Mouse (Mus musculus): ENCODE data around the gene Rps16. TPM values are rescaled to one million over a fixed set of nuclear protein-coding genes. Genes with fewer than 3 reads are reported as not detected.

Gene Rps16
- polyA plus RNA-seq, 1 experiment from 2014 or later, result 955 TPM

GRCm38 (mm10) chr7:28373131-28373581, 22.7 kb downstream of the Rps16 start:
- H3K36me3 ChIP-seq (ENCODE audit: control insufficient read depth, insufficient read depth, low read length), result peaks cover 6% of the 10 kb centered on the region; the same call in 1 of the 2 replicates
- ATAC-seq (ENCODE audit: low FRiP score, low TSS enrichment) (peak; percentile 2), DNase-seq (ENCODE audit: low spot score) (peak; percentile 82)
- peak overlapping the region; percentile 82 for H3K4me3 ChIP-seq (ENCODE audit: low read depth, low read length)
- peak overlapping the region; percentile 32; the same call in 1 of the 2 replicates for H3K4me2 ChIP-seq (replicated peaks; ENCODE audit: low read depth)
- WGBS, result 1% methylated on average over 9 of the region's 9 CpGs
- TF ChIP-seq CTCF (IDR thresholded peaks at IDR 0.05; ENCODE audit: low read depth) (peak; percentile 88), EP300 (optimal IDR thresholded peaks at IDR 0.05) (peak; percentile 92)
- H3K27ac ChIP-seq (replicated peaks), result peak overlapping the region; percentile 78
- no peaks in the 10 kb centered on the region for H3K27me3 ChIP-seq (ENCODE audit: control insufficient read depth, insufficient read depth, low read length)
- H3K9ac ChIP-seq (ENCODE audit: low read length), result no peak overlapping the region
- no peaks in the 10 kb centered on the region for H3K9me3 ChIP-seq (ENCODE audit: control insufficient read depth, low read length)
- H3K4me1 ChIP-seq (replicated peaks; ENCODE audit: control insufficient read depth, insufficient read depth), result no peaks in the 10 kb centered on the region

GRCm38 (mm10) chr7:28373891-28374495, 23.5 kb downstream of the Rps16 start:
- no peak for DNase-seq (ENCODE audit: low spot score)
- no peak overlapping the region for H3K4me2 ChIP-seq (replicated peaks; ENCODE audit: low read depth)
- H3K4me1 ChIP-seq (replicated peaks; ENCODE audit: control insufficient read depth, insufficient read depth), result no peaks in the 10 kb centered on the region
- 76% methylated on average over 7 of the region's 7 CpGs for WGBS
- no peaks in the 10 kb centered on the region for H3K27me3 ChIP-seq (ENCODE audit: control insufficient read depth, insufficient read depth, low read length)
- no peak overlapping the region for H3K4me3 ChIP-seq (ENCODE audit: low read depth, low read length)
- H3K9me3 ChIP-seq (ENCODE audit: control insufficient read depth, low read length), result no peaks in the 10 kb centered on the region
- ATAC-seq (ENCODE audit: low FRiP score, low TSS enrichment), result no peak
- no peak for TF ChIP-seq EP300 (optimal IDR thresholded peaks at IDR 0.05)
- no peak for TF ChIP-seq CTCF (IDR thresholded peaks at IDR 0.05; ENCODE audit: low read depth)
- H3K36me3 ChIP-seq (ENCODE audit: control insufficient read depth, insufficient read depth, low read length), result peaks cover 7% of the 10 kb centered on the region; the same call in 1 of the 2 replicates
- no peak overlapping the region for H3K9ac ChIP-seq (ENCODE audit: low read length)
- peak overlapping the region; percentile 100 for H3K27ac ChIP-seq (replicated peaks)

GRCm38 (mm10) chr7:28374647-28375046, 24.2 kb downstream of the Rps16 start:
- H3K27ac ChIP-seq (replicated peaks), result peak overlapping the region; percentile 100
- TF ChIP-seq EP300 (optimal IDR thresholded peaks at IDR 0.05), result no peak
- TF ChIP-seq CTCF (IDR thresholded peaks at IDR 0.05; ENCODE audit: low read depth), result no peak
- peaks cover 7% of the 10 kb centered on the region; the same call in 1 of the 2 replicates for H3K36me3 ChIP-seq (ENCODE audit: control insufficient read depth, insufficient read depth, low read length)
- no peak for DNase-seq (ENCODE audit: low spot score)
- H3K4me1 ChIP-seq (replicated peaks; ENCODE audit: control insufficient read depth, insufficient read depth), result 0 out of 2 replicates have a peak, but pooled peaks cover 3% of the 10 kb centered on the region
- no peak overlapping the region for H3K4me3 ChIP-seq (ENCODE audit: low read depth, low read length)
- no peaks in the 10 kb centered on the region for H3K9me3 ChIP-seq (ENCODE audit: control insufficient read depth, low read length)
- WGBS, result 63% methylated on average over 10 of the region's 10 CpGs
- H3K27me3 ChIP-seq (ENCODE audit: control insufficient read depth, insufficient read depth, low read length), result no peaks in the 10 kb centered on the region
- H3K9ac ChIP-seq (ENCODE audit: low read length), result peak overlapping the region; percentile 71; the same call in 1 of the 2 replicates
- no peak for ATAC-seq (ENCODE audit: low FRiP score, low TSS enrichment)
- H3K4me2 ChIP-seq (replicated peaks; ENCODE audit: low read depth), result peak overlapping the region; percentile 95; the same call in 1 of the 2 replicates

- Histone ChIP-seq H3K4me2 (replicated peaks; ENCODE audit: low read depth) (peak overlapping the region; percentile 95), H3K36me3 (ENCODE audit: control insufficient read depth, insufficient read depth, low read length) (peaks cover 7% of the 10 kb centered on the region; the same call in 1 of the 2 replicates), H3K9me3 (ENCODE audit: control insufficient read depth, low read length) (no peaks in the 10 kb centered on the region), H3K9ac (ENCODE audit: low read length) (peak overlapping the region; percentile 98), H3K27ac (replicated peaks) (peak overlapping the region; percentile 100), H3K4me3 (ENCODE audit: low read depth, low read length) (peak overlapping the region; percentile 88), H3K27me3 (ENCODE audit: control insufficient read depth, insufficient read depth, low read length) (no peaks in the 10 kb centered on the region), H3K4me1 (replicated peaks; ENCODE audit: control insufficient read depth, insufficient read depth) (0 out of 2 replicates have a peak, but pooled peaks cover 5% of the 10 kb centered on the region)
- peak; percentile 49 for ATAC-seq (ENCODE audit: low FRiP score, low TSS enrichment)
- WGBS, result 1% methylated on average over 35 of the region's 36 CpGs
- no peak for TF ChIP-seq EP300 (optimal IDR thresholded peaks at IDR 0.05)
- TF ChIP-seq CTCF (IDR thresholded peaks at IDR 0.05; ENCODE audit: low read depth), result no peak
- DNase-seq (ENCODE audit: low spot score), result peak; percentile 95
Observed at GRCm38 (mm10) chr7:28375176-28375921, 24.9 kb downstream of the Rps16 start.

- Histone ChIP-seq H3K4me1 (replicated peaks; ENCODE audit: control insufficient read depth, insufficient read depth) (0 out of 2 replicates have a peak, but pooled peaks cover 6% of the 10 kb centered on the region), H3K4me2 (replicated peaks; ENCODE audit: low read depth) (peak overlapping the region; percentile 95), H3K9ac (ENCODE audit: low read length) (peak overlapping the region; percentile 98), H3K9me3 (ENCODE audit: control insufficient read depth, low read length) (no peaks in the 10 kb centered on the region), H3K36me3 (ENCODE audit: control insufficient read depth, insufficient read depth, low read length) (peaks cover 7% of the 10 kb centered on the region; the same call in 1 of the 2 replicates), H3K4me3 (ENCODE audit: low read depth, low read length) (peak overlapping the region; percentile 88), H3K27ac (replicated peaks) (peak overlapping the region; percentile 100), H3K27me3 (ENCODE audit: control insufficient read depth, insufficient read depth, low read length) (no peaks in the 10 kb centered on the region)
- peak; percentile 95 for DNase-seq (ENCODE audit: low spot score)
- WGBS, result under 1% methylated on average over 30 of the region's 30 CpGs
- peak; percentile 46 for ATAC-seq (ENCODE audit: low FRiP score, low TSS enrichment)
- TF ChIP-seq EP300 (optimal IDR thresholded peaks at IDR 0.05) (peak; percentile 39), CTCF (IDR thresholded peaks at IDR 0.05; ENCODE audit: low read depth) (no peak)
Observed at GRCm38 (mm10) chr7:28376011-28376771, 25.7 kb downstream of the Rps16 start.
